Mouse (Mus musculus): ENCODE results near the gene T2.

The T2 gene

DNA sequence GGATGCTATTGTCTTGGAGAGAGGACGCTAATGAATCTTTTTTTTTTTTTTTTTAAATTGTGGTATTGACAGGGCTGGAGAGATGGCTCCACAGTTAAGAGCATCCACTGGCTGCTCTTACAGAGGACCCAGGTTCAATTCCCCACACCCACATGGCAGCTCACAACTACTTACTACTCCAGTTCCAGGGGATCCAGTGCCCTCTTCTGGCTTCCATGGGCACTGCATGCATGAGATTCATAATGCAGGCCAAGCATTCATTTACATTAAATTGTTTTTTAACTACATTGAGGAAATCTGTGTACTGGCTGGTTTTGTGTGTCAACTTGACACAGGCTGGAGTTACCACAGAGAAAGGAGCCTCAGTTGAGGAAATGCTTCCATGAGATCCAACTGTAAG, 64.9 kb downstream of the T2 start:
- DNase-seq, result no peak

DNA sequence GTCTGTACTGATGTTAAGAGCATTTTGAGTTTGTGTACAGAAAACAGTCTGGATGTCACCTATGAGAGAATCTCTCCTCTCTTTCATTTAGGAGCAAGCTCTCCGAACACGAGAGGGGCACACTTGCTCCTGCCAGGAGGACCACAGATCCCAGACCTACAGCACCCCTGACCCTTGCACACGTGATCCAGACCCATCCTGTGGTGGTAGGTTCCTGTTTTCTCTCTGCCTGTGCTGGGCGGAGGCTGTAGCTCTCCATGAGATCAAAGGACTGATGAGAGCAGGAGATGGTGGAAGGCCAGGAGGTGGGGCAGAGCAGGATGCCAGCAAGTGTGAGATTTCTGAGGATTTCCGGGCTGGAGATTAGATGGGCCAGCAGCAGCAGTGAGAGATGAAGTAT, 65.7 kb downstream of the T2 start:
- no peak for DNase-seq

DNA sequence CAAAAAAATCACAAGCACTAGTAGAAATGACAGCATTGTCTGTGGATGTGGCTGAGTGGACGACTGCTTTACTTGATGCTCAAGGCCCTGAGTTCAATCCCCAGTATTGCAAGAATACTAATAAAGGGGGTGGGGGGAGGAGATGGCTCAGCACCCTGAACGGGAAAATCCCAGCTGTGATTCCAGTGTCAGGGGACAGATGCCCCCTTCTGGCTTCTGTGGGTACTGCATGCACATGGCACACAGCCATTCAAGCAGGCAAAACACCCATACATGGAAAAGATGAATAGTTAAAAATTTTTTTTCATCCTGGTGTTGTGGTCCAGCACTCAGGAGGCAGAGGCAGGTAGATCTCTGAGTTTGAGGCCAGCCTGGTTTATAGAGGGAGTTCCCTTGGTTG, 67.5 kb downstream of the T2 start:
- DNase-seq, result peak; percentile 60

DNA sequence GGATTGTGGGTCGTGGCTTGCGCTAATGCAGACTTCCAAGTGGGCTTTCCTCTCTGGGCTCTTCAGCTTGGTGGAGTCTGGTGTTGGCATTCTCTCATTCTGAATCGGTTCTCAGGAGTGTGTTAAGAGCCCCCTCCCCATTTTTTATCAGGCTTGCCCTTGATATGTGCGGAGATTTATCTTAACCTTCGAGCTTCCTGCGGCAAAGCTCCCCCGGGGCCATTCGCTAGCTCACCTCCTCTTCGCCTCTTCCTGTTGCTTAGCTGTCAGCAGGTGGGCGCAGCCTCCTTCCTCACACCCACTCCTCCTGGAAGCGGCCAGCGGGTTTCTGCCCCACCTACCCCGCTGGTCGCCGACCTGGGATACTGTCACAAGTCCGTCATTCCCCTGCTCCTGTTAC, 73.6 kb downstream of the T2 start:
- no peak for DNase-seq

DNA sequence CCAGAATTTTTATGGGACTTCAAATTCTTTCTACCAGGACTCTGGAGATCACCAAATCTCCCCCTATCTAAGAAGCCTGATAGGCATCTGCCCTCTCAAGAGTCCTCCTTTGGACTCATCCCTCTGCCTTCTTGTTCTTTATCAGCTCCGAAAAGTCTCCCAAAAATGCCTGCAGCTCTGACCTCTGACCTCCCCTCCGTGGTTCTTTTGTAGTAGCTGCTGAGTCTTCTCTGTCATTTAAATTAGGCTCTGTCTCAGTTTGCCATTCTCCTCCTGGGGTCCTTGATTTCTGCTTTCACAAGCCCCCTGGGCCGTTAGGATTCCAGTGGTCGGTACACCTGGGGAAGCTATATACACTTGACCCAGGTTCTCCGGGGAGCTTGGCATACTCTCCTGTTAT, 74.1 kb downstream of the T2 start:
- DNase-seq, result no peak

DNA sequence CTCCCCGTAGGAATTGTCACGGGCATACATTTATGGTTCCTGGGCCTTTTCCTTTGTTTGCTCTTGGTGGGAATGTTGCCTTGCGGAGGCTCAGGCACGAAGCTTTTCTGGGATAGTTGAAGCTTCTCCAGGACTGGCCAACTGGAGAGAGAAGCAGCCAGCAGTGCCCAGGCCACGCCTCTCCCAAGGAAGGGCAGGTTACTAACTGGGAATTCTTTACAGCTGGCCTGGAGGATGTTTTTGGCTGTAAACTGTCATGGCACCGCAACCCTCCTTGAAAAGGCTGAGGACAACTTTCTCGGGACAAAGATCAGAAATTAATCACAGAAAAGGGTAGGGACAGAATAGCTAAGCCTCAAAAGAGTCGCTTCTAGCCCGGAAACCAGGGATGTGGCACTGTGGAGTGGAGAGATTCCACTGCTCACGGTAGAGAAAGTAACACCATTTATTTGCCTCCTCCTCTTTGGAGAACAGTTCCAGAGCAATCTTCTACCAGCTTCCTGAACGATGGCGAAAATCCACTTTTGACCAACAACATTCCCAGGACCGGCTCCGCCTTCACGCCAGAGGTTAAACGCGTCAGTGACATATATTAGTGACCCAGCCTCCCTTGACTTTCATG, 76.5 kb downstream of the T2 start:
- no peak for DNase-seq

DNA sequence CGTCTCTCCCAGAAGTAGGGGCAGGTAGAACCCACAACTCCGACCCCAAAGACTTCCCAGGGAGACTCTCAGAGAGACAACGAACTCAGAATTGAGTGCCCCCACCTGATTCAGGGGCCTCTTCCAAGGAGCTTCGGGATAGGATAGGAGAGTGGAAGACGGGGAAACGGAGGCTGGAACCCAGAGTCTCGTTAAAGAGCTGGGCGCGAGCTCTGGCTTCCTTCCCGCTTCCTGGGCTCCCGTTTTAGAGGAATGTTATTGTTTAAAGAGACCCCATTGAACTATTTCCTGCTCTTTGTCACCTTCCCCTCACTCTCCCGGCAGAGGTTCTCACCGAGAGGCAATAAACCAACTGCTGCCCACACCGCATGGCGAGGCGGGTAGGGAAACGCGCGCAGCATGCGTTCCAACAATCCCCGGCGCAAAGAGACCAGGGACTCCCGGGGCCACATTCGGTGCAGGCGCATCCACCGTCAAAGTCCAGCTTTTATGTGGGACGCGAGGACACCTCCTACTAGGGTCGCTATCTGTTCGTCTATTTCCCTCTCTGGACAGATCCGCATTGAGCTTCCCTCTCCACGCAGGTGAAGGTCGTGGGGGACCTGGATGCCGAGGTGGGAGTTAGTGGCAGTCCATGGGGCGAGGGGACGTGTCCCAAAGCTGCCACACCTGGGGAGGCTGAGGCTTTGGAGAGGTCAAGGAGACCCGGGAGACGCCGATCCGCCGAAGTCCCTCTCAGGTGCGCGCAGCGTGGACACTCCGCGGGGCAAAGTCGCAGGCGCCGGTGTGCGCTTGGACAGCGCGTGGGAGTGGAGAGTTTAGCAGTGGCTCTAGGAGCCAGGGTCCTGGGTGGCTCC, 77.6 kb downstream of the T2 start:
- no peak for DNase-seq

DNA sequence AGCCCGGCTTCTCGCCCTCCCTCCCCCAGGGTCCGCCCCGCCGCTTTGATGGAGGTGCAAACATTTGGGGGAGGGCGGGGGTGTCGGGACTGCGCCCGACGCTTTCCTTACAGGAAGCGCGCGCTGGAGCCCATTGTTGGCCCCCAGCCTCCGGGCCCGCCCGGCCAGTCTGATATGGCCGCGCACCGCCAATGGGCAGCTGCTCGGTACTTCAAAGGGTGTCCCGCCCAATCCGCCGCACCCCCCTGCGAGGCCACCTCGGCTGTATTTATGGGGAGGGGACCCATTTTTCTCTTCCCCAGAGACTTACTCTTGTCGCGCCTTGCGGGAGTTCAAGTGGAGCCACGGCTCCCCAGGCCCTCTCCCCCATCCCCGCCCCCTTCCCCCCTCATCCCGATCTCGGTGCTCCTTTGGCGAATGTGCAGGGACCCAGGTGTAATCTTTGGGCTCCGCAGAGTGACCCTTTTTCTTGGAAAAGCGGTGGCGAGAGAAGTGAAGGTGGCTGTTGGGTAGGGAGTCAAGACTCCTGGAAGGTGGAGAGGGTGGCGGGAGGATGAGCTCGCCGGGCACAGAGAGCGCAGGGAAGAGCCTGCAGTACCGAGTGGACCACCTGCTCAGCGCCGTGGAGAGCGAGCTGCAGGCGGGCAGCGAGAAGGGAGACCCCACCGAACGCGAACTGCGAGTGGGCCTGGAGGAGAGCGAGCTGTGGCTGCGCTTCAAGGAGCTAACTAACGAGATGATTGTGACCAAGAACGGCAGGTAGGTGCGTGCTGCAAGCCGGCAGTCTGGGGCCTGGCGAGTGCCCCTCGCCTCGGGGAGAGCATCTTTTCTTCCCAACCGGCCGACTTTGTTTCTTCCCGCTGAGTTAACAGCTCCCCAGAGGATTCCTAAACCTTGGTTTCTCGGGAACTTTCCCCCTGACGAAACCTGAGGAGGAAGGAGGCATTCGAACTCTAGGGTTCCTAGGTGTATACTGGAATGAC, 78.5 kb downstream of the T2 start, which contains the start of gene T:
T (plus strand) TSS at position 446 of the 983 bp plus-strand sequence.
- DNase-seq, result no peak

DNA sequence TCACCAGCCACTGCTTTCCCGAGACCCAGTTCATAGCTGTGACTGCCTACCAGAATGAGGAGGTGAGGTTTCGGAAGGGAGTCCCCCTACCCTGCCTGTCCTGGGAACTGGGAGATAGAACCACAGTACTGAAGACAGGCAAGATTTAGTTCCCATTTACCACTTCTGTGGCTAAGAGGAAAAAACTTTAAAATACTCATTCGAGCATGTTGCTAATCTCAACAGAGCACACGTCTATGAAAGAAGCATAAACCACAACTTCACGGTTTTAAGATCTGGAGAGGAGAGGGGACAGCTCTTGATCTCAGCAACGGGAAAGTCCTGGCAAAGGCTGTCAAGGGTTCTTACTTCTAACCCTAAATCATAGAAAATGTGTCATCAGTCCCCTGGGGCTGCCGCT, 80.4 kb downstream of the T2 start:
- DNase-seq, result no peak

DNA sequence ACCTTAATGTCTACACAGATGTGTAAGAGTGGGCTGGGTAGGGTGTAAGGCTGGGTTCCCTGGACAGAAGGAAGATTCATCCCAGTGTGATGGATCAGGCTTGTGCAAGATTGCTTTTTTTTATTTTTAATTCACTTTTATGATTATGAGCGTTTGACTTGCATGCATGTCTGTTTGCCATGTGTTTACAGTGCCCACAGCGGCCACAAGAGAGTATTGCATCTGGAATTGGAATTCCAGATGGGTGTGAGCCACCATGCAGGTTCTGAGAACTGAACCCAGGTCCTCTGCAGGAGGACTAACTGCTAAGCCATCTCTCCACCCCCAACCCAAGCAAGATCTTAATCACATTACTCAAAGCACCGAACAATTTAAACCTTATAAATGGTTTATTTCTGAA, 88.3 kb downstream of the T2 start:
- DNase-seq, result no peak

DNA sequence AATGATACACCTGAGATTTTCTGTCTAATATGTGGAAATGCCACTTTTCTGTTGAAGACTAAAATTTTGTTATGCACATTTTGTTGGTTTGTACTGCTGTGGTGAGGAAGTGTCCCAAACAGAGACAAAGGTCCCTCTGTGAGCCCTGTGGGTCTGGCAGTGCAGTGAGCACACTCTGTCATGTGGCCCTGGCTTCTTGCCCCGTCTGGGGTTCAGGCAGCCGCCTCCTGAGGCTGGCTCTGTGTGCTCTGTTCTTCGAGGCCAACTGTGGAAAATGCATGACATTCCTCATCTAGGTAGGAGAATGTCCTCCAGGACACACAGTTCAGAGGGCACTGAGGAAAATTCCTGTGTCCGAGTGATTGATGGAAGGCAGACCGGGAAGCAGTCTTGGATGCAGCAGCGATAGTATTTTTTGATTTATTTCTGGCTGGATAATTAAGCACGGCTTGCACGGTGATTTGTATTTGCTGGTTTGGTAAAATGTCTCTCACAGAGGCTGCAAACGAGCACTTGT, 91.9 kb downstream of the T2 start:
- DNase-seq, result peak; percentile 39

DNA sequence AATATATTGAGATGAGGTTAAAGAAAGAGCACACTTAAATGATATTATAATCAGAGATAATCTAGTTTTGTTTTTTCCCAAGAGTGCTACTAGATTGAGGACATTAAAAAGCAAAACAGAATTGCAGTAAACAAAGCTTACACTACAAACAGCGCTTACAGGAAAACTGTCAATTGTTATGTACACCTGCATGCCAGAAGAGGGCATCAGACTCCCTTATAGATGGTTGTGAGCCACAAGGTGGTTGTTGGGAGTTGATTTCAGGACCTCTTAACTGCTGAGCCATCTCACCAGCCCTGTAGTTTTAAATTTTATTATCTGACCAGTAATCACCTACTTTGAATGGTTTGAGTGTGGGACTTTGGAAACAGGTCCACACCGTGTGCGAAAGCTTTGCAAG, 92.5 kb downstream of the T2 start:
- no peak for DNase-seq

DNA sequence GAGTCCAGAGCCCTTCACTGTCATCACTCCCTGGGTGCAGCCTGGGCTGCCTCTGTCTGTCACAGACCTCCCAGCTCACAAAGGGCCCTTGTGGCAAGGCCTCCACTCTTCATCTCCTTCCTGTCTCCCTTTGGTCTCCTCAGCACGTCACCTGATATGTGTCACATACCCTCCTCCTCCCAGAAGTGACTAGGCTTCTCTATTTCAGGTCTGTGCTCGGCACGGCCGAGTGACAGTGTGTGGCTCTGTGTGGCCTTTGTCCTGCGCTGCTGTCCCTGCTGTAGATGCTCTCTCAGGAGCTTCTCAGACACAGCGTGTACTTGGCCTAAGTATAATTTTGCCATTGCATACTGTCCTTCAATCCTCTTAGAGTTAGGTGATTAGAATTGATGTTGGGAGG, 99.4 kb downstream of the T2 start:
- DNase-seq, result no peak

DNA sequence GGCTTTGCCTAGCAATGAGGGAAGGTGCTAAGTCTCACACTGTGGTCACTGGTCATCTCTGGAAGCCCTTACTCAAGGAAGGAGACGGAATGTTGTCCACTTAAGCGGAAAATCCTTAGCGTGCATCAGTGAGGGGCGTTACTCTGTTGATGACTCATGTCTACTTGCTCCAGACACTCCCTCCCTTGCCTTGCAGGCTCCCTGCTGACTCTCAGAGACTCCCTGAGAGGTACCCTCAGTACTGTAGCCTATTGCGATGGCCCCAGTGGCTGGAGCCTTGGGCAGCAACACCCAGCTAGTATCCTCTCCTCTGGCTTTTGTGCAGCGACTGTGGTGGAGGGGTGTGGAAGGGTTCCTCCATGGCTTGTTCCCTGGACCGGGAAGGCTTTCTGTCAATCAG, 99.8 kb downstream of the T2 start:
- no peak for DNase-seq

DNA sequence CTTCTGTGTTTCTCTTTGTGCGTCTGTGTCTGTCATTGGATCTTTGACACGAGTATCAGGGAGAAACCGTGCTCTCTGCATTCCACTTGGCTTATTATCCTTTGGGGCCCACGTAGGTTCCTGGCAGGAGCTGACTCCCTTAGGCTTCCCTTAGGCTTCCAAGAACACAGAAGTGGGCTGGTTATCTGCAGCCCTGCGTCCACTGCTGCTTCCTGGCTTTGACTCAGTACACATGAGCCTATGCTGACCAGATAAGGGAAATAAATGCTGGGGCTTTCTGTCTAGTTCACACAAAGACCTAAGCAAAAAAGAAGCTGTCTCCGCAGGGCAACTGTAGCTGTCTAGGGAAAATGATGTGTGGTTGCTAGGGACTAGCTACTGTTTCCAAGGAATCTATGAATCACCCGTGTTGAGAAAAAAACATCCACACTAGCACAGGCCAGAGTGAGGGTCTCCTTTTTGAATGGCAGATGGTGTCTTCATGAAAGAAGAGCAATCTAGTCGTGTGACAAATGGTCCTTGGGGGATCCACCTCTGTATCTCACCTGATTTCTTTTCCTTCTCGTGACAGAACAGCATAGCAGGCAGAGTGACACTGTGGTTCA, 101.2 kb downstream of the T2 start:
- no peak for DNase-seq

DNA sequence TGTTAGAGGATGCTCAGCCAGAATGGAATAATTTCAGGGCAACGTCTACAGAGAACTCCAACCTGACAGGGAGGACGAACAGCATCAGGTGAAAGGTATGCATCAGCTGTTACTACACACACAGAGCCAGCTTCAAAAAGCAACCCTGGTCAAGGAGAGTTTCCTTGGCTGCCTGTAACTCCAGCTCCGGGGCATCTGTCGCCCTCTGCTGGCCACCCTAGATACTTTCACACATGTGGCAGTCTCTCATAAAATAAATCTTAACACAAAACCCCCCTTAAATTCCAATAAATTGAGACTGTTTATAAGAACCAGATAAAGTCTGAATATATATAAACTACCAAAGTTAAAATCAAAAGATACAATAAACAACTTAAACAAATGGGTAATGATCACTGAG, 105.8 kb downstream of the T2 start:
- peak; percentile 74 for DNase-seq

DNA sequence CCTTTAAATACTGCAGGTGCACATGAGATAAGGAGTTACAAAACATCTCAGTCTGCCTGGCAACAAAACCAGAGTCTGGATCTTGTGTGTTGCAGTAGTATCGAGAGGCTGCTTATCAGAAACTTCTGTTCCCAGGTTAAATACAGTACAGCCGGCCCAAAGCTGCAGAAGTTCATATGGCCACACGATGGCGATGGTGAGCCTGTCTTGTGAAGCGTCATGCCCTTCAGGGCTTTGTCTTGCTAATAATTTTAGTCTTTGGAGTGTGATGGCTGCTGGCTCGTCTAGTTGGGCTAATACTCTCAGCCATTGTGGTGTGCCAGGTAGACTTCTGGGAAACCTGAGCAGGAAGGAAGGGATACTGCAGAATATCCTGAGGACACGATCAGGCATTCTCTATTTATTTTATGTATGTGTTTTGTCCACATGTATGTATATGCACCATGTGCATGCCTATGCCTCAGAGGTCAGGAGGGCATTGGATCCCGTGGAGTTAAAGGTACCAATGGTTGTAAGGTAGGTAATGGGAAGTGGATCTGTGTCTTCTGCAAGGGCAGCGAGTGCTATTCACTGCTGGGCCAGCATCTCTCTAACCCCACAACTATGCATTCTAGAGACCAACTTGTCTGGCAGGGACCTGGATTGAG, 107.8 kb downstream of the T2 start:
- peak; percentile 77 for DNase-seq

DNA sequence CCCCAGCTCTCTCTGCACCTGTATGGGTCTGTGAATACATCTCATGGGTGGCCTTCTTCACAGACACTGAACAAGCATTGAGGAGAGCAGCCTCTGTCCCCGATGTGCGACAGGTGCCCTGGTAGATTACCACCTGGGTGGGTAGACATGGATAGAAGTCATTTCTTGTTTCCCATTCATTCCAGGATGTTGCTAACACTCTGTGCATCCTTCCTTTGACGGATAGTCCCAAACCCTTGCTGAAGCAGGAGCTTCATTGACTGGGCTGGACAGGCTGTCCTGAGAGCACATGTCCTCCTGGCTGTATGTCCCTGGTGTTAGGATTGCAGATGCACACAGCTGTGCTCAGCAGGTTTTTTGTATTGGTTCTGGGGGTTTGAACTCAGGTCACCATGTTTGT, 112.0 kb downstream of the T2 start:
- no peak for DNase-seq

DNA sequence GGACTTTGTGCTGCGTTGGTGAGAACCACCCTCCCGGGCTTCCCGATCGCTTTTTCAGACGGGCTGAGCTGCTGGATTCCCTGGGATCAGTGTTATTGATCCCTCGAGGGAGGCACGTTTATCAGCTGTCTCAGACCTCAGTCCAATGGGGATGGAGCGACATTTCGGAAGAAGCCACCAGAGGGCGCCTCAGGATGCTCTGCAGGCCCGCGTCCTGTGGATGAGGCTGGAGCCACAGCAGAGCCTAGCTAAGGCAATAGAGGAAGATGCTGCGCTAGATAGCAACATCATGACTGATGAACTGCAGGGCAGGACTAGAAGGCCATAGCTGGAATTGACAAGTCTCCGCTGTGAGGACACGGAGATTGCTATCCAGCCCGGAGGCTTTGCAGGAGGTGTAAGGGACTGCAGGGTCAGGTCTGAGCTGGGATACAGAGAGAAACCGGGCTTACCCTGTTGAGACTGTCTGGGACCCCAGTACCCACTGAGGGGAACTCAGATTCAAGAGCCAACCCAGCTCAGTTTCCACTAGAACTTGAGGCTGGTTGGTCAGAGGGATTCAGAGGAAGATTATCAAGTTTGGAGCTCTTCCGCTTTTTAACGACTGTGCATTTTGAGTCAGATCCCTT, 113.0 kb downstream of the T2 start:
- DNase-seq, result peak; percentile 91
